Mouse (Mus musculus) c-Kit-positive CD71-negative TER-119-negative erythroid progenitor cells, embryonic 14.5 days (primary cell): ENCODE data around the gene Hspa4.
A peak's percentile ranks its signal among the peaks of the same experiment; 100 is the strongest.
"Not testable (repeated sequence)": the region's sequence is repeated elsewhere in the genome, so short reads cannot be mapped to it uniquely, and the experiment has no call there.

Source experiments
- DNase-seq: peaks from one replicate; pipeline ENCODE4 v3.0.0-alpha.2; 2013; ENCODE audit warnings: low read depth

Hspa4 gene

DNA sequence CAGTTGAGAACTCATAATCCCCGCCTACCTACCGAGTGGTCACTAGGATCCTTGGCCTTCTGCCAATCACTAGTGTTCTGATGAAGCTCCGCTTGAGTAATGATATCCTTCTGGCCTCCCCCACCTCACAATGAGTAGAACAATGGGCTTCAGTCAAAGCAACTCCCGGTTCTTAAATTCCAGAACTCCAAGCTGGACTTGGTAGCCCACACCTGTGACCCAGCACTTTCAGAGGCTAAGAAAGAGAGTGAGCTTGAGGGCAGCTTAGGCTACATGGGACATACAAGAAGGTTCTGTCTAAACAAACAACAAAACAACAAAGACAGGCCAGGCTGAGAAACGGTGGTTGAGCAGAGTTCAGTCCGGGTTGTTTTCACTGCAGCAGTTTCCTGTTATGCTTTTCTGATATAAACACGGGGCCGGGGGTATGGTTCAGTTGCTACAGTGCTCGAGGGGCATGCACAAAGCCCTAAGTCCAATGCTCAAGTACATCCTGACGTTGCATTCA, 7.4 kb upstream of the Hspa4 start:
- no peak for DNase-seq

DNA sequence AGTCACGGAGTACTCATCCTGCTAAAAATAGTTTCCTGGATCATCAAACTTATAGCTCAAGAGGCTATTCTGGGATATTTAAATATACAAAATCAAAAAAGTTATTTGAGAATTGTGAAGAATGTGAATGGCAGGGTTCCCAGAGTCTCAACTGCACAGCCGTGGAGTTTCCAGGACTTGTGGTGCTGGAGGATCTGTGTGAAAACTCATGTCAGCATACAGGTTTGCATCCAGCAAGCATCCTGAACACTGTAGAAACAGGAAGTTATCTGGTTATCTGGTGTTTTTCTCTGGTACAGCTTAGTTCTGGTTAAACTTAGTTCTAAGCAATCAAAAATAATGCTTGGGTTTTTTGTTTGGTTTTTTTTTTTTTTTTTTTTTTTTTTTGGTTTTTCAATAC, 6.7 kb upstream of the Hspa4 start:
- no peak for DNase-seq

DNA sequence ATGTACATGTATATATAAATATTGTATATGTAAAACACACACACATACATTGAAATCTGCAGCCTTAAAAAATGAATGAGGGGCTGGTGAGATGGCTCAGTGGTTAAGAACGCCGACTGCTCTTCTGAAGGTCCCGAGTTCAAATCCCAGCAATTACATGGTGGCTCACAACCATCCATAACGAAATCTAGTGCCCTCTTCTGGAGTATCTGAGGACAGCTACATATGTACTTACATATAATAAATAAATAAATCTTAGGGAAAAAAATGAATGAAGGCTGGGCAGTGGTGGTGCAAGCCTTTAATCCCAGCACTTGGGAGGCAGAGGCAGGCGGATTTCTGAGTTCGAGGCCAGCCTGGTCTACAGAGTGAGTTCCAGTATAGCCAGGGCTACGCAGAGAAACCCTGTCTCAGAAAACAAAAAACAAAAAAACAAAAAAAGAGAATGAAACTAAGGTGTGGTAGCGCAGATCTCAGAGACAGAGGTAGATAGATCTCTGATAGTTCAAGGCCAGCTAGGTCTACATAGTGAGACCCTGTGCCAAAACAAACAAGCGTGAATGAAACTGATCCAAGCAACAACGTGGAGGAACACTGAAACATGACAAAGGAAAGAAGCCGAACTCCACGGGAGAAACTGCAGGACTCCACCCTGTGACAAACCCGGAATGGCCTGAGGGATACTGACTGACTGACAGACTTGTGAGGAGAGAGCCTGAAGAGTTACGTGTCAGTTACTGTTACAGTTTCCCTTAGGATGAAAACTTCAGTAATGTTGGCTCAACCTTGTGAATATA, 4.0 kb upstream of the Hspa4 start:
- DNase-seq: no peak

DNA sequence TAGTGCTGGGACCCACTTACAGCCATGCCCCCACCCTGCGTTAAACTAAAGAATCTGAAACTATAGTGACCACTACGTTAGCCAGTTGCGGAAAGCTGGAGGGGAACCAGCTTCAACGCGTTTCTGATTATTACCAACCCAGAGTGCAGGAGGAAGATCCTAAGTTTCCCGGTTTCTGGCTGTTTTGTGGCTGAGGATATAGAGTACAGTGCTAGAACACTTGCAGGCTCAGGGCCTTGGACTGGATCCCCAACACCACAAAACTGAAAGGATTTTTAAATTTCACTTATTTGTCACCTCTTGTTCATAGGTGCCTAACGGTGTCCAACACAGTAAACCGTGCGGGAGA, 884 bp upstream of the Hspa4 start:
- no peak for DNase-seq

DNA sequence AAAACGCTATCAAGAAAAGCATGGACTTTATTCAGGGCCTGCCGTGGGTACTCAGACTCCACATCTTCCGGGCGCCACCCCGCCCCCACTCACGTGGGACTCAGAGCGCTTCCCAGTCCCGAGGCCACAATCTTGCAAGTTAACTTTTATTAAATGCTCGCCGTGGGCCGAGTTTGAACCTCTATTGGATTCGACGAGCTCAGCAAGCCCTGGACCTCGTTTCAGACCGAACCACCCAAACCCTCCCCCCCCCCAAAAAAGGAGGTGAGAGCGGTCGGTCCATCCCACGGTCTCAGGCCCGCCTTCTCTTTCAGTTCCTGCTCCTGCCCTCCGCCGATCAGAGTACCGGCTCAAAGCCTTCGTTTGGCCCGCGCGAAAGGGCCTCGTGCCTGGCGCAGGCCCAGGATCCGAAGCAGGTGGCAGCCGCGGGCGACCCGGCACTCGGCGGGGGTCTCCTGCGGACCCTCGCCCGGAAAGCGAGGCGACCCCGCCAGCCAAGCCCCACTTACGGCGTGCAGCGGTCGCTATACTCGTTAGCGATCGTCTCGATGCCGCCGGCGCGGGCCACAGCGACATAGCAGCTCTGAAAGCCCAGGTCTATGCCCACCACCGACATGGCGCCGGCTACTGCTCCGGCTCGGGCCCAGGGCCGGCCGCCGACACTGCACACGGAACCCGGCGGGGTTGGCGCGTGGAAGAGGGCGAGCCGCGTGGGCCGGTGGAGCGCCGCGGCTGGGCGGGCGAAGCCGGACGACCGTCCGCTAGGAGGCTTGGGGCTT, 517 bp downstream of the Hspa4 start:
- peak; percentile 29 for DNase-seq

DNA sequence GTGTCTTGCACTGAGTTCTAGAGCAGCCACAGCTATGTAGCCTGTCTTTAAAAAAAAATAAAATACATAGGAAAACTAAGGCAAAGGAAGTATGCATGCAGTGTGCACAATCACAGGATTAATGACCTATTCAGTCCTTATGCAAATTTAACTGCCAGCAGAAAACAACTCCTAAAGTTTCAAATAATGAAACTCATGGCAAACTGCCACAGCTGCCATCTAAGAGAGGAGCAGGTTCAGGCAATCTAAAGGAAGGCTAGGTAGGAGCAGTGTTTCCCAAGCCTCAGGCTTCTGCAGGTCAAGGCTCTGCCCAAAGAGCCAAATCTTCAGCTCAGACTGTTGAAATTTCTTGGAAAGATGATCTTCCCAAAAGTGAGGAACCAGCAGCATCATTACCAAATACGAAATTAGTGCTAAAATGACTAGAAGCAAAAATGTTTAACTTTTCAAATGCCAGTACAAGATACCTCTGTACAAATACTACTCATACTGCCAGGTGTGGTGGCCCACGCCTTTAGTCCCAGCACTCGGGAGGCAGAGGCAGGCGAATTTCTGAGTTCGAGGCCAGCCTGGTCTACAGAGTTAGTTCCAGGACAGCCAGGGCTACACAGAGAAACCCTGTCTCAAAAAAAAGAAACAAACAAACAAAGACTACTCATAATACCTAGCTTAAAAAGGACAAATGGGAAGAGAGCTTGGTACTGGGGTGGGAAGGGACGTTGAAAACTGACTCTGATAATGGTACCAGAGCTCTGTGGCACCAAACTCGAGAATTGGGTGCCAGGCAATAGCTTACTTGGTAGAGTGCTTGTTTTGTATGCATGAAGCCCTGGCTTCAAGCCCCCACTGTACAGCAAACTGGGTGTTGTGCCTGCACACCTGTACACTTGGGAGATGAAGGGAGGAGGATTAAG, 2.1 kb downstream of the Hspa4 start:
- DNase-seq: no peak

DNA sequence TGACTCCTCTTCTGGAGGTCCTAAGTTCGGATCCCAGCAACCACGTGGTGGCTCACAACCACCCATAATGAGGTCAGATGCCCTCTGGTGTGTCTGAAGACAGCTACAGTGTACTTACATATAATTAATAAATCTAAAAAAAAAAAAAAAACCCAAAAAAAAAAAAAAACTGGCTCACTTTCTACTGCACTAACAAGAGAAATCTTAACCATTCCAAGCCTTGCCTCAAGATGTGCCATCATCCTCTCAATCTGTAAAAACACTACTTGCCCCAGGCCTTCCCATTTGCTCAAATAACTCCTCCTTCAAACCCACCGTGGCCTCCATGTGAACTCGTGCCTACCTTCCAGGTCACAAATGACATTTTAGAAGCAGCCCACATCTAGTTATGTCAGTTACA, 3.4 kb downstream of the Hspa4 start:
- no peak for DNase-seq

DNA sequence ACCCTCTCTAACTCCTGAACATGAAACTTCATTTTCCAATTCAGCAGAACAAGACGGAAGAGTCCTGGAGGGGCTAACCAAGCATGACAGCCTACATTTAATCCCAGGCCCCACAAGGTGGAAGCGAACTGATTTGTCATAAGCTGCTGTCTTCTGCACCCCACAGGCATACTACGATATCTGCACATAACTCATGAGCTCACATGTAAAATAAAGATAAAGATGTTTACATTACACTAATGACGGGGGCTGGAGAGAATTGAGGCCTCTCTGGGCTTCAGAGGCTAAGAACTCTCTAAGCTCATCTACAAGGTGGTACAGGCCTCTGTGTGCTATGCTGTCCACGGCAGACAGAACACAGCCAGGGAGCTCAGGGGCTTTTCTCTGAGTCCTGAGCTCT, 5.8 kb downstream of the Hspa4 start:
- DNase-seq: no peak

DNA sequence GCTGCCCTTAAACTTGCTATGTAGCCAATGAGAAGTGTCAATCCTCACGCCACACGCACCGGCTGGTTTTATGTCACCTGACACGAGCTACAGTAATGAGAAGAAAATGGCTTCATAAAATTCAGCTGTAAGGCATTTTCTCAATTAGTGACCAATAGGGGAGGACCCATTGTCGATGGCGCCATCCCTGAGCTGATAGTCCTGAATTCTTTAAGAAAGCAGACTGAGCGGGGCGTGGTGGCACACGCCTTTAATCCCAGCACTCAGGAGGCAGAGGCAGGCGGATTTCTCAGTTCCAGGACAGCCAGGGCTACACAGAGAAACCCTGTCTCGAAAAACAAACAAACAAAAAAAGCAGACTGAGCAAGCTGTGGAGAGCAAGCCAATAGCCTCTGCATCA, 9.4 kb downstream of the Hspa4 start:
- no peak for DNase-seq

DNA sequence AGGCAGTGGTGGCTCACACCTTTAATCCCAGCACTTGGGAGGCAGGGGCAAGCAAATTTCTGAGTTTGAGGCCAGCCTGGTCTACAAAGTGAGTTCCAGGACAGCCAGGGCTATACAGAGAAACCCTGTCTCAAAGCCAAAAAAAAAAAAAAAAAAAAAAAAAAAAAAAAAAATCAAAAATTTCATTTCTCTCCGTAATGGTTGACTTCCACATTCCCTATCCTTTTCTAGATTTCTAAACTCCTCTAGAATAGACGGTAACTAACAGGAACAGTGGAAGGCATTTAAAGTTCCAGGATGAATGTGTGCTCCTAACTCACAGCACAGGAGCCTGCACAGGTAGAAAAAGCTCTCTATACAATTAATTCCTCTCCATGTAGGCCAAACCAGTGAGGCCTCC, 10.1 kb downstream of the Hspa4 start:
- DNase-seq: not testable (repeated sequence)

DNA sequence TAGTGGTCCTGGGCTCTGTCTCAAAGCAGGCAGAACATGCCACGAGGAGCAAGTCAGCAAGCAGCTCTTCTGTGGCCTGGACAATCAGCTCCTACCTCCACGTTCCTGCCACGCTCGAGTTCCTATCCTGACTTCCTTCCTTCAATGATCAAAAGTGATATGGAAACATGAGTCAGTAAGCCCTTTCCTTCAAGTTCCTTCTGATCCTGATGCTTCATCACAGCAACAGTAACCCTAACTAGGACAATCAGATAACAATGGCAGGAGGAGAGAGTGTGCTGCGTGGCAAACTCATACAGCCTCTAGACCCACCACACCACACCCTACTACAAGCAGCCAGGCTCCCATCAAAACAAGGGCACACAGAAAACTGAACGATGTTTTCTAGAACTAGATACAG, 14.4 kb downstream of the Hspa4 start:
- DNase-seq: no peak

DNA sequence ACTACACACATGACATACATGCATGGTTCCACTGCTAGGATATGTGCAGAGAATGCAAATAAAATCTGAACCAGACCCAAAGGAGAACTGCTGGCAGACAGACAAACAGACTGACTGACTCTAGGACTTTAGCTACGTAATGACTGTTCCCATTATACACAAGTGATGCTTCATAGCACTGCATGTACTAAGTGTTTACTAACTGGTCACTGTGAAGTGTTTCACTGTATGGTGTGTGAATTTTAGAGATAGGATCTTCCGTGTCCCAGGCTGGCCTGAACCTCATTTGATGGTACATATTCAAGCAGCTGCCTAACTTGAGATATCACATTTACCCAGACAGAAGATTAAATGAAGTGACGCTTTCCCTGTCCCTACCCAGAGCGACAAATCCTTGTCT, 21.8 kb downstream of the Hspa4 start:
- DNase-seq: no peak

DNA sequence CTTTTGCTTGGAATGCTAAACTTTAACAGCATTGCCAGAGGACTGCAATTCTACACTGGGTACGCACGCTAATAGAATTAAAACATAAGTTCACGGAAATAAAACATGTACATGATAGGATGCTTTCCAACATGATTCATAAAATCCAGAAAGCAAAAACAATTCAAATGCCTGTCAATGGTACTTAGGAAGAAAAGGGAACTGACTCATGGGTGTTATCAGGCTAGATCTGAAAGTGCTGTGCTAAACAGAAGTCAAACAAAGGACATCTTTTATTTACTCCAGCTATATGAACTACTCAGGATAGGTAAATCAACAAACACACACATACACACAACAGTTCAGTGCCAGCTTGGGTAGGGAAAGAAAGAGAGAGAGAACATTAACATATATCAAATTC, 24.9 kb downstream of the Hspa4 start:
- no peak for DNase-seq

DNA sequence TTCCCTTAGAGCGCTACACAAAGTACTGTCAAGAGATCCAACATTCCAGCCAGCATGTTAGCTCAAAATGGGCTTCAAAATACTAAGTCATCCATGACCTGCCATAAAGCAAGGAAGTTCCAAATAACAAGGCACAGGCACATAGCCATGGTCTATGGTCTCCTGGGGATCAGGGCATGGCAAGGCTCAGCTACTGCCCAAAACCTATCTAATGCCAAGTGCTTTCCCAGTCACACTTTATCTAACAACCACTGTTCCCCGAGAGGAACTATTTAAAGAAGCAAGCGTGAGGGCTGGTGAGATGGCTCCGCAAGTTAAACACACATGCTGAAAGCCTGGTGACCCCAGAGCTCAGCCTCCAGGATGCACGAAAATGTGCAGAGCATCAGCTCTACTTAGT, 26.9 kb downstream of the Hspa4 start:
- no peak for DNase-seq

DNA sequence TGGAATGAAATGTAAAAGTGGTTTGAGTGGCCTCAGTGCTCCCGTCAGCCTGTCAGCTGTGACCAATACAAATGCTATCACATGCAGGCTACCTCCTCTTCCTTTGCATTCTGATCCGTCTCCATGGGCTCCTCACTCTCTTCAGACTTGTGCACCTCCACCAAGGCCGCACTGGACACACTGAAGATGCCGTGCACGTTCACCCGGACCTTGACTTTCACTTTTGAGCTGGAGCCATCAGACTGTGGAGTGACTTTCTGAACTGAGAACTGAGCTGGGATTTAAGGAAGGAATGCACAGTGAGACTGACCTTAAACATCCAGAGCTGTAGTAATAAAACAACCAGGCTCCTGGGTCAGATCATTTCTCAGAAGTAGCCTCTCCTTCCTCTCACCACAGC, 30.7 kb downstream of the Hspa4 start:
- DNase-seq: no peak

DNA sequence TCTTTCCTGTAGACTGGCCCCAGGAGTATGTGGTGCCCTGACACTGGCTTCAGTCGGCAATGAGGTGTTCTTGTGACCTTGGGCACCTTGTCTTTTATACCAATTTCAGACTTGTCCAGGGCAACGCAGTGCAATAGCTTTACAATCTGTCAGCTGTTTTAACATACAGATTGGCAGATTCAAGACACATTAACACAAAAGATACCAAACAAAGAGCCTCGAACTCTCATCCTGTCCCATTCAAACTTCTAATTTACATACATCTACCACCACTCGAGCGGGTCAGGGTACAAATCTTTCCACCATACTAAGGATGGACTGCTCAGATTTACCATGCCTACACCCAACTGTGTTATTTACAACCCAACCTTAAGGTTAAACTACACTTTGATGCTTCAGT, 39.7 kb downstream of the Hspa4 start:
- DNase-seq: no peak

DNA sequence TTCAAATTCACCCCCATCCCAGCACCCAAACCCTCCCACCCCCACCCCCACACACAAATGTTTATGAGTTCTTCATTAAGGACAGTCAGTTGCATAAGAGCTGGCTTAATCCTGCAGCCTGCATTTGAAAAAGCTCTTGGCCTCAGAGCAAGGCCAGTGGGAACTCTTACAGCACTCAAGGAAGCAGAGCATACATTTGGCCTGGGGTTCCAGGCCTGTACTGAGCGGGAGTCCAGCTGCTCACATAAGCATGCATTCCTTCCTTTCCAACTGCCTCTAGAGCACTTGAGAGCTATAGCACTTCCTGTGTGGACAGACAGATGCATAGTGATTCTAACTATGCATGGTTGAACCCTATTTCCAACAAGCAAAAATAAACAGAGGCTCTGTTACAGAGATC, 40.2 kb downstream of the Hspa4 start:
- no peak for DNase-seq

DNA sequence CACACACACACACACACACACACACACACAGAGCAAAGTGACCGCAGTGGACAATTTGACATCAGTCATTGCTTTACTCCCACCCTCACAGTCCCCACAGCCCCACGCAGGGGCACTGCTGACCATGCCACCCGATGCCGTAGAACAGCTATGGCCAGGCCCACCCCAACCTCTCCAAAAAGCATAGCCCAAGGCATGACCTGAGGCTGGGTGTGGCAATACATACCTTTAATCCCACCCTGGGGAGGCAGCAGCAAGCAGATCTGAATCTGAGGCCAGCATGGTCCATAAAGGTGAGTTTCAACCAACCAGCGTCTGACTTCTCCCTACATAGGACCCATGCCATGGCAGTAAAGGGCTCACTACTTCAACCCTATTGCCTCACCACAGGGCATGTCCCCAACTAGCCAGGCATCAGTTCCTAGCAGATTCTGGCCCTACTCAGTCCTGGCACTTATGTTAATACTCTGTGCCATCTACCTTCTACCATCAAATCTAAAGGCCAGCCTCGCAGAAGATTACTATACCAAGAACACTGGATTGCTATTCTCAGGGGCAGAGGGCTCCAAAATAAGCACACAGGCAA, 41.1 kb downstream of the Hspa4 start:
- DNase-seq: no peak

DNA sequence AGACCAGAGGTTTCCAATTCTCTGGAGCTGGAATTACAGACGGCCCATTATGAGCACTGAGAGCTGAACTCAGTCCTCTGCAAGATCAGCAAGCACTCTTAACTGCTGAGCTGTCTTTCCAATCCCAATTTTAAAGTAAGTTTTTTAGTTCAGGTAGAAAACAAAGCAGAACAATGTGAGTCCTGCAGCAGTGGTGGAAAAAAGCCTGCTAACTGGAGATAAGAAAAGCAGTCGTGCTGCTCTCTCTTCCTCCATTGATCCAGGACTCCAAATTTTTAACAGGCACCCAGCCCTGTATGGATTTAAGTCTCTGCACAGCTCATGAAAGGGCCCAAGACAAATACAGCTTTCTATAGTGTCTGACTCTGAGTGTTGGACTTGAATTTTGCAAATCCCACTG, 43.3 kb downstream of the Hspa4 start:
- DNase-seq: no peak

DNA sequence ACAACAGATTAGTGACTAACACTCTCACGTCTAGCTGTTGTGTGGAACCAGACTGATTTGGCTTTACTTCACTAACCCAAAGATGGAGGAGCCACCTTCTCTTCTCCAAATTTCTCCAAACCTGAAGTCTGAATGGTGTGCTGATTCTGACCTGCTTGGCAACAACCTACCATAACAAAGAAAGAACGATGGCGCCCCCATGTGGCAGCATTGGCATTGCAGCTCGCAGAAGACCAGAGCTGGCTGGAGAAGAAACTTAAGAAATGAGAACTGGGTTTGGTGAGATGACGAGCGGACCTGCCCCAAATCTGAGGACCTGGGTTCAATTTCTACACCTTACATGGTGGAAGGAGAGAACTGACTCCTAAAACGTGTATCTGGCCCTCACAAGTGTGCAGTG, 45.3 kb downstream of the Hspa4 start:
- DNase-seq: peak; percentile 58

DNA sequence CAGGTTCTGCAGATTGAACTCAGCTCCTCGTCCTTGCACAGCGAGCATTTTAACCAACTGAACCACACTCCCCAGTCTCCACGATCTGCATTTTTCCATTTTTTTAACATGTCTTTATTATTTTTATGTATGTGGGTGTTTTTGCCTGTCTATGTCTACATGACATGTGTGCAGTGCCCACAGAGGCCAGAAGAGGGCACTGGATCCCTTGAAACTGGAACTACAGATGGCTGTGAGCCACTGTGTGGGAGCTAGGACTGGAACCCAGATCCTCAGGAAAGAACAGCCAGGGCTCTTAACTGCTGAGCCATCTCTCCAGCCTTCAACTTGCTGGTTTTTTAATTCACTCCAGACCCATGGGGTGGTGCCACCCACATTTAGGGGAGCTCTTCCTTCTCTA, 45.8 kb downstream of the Hspa4 start:
- no peak for DNase-seq
